Mouse (Mus musculus) heart, adult 2 months (tissue): ENCODE measurements around the gene Tepsin.

Experiments used
- CTCF ChIP-seq: fragments of 200-600 bp; IDR thresholded peaks from 2 replicates; pipeline ENCODE4 v1.8.1; 2022; ENCODE audit warnings: antibody characterized with exemption, mild to moderate bottlenecking, moderate library complexity
- POLR2A ChIP-seq: fragments of 200-500 bp; IDR thresholded peaks from 2 replicates; pipeline ENCODE4 v1.6.1; 2011; ENCODE audit warnings: mild to moderate bottlenecking, low read depth, low read length, control low read depth; ENCODE audit not compliant: insufficient read depth

DNA sequence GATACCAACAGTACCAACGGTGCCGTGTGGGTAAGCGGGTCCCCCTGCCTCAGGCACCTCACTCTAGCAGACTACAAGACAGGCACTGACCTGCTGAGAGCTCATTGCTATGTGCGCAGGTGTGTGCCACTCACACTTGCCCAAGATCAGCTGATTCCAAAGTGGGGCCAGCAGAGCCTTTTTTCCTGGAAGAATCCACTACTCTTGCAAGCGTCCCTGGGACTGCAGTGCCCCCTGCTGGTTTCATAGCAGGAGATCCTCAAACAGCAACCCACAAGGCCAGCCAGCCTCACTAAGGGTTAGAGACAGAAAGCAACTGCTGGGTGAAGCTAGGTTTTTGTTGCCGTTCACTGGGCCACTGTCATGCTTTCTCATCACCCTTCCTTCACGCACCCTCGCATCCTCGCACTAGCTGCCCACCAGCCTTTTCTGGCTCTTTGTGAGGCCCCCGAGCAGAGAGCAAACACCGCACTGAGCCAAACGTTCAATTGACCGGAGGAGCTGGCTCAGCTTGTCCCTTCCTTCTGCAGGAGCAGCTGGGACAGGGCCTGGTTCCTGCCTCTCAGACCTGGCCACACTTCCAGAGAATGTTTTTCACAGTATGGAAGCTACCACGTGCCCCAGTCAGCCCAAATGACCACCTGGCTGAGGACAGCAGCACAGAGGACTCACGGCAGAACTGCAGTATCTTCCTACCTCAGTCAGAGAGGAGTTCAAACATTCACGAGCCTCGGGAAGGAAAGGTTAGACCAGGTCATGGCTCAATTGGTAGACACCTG, 22.3 kb upstream of the Tepsin start:
- TF ChIP-seq CTCF, result peak; percentile 92
- no peak for TF ChIP-seq POLR2A
